Mouse (Mus musculus): Measurements from ENCODE around the gene Olfr1402.
A peak's percentile ranks its signal among the peaks of the same experiment; 100 is the strongest.

Gene Olfr1402

DNA sequence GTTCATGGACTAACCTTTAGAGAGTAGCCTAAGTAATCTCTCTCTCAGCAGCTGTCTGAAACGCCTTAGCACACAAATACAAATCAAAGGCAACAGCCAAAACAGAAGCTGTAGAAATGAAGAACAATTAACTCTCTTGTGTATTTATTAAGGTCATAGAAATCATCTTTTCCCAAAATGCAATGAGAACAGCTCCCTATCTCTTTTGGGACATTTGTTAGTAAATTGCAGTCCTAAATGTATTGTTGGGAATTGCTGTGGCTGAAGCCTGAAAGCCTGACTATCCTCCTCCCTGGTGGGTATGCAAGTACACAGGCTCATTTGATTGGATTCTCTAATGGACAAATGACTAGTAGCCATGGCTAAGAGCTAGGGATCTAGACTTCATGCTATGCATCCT, at the start of gene Olfr1402:
Olfr1402 (minus strand) TSS at position 101 of the 400 bp plus-strand sequence.
- DNase-seq (ENCODE audit: low spot score in 2 of 2): no peak

GRCm38 (mm10) chr3:97455286-97455685, 33.5 kb upstream of the Olfr1402 start:
- no peak for DNase-seq (ENCODE audit: low spot score in 2 of 2)

DNA sequence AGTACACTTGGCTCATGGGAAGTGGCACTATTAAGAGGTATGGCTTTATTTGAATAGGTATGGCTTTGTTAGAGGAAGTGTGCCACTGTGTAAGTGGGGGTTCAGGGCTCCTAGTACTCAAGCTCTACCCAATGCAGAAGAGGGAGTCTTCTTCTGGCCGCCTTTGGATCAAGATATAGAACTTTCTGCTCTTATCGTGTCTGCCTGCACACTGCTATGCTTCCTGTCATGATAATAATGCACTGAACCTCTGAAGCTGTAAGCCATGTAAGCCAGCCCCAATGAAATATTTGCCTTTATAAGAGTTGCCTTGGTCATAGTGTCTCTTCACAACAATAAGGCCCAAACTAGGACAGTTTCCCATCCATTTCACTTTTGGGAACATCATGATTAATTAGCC, 16.8 kb upstream of the Olfr1402 start:
- no peak for DNase-seq (ENCODE audit: low spot score in 2 of 2)

GRCm38 (mm10) chr3:97394289-97394688, 27.5 kb downstream of the Olfr1402 start:
- peak; percentile 3 to 4 for DNase-seq (ENCODE audit: low spot score in 2 of 2)

DNA sequence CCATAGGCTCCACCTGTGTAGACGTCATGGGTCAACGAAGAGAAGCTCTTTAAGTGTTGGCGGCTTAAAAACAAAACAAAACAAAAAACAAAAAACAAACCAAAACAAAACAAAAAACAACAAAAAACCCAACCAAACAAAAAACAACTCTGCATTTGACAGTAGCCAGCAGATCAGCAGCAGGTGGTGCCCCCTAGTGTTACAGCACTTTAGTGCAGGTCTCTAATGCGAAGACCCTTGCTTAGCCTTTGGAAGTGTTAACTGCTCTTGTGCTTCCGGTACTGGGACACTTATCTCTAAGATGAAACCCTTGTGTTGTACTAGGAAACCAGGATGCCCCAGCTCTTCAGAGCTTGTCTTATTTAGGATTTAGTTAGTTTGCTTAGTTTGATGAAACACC, 28.7 kb downstream of the Olfr1402 start:
- no peak for DNase-seq (ENCODE audit: low spot score in 2 of 2)

- DNase-seq (ENCODE audit: low spot score in 2 of 2): no peak
Measured at GRCm38 (mm10) chr3:97370382-97370781, 51.4 kb downstream of the Olfr1402 start.

DNA sequence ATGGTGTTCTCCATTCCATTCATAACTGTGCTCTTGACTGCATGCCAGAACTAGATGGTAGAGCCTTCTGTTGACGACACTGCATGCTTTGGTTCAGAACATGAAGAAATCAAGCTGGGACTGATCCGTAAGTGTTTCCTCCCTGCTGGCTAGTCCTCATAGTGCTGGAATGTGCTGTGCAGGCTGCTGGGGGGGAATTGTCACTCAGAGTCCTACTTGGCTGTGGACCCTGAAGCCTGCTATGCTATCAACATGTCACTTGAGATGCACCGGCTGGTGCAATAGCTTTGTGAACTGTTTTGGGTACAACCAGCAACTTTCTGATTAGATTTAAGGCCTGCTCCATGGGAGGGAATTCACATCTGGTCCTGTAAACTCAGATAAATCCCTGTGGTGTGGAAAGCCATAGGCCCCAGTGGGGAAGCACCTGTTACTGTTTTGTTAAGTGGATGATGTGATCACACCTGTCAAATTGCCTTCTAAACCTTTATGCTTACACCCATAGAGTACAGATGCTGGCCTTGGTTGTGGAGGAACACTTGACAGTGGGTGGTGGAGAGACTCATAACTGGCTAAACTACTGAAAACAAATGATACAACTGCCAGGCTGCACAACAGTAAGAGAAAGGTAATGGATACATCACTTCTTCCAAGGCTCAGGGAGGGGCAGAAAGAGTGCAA, 58.3 kb downstream of the Olfr1402 start:
- DNase-seq (ENCODE audit: low spot score in 2 of 2): peak in 1 of 2 experiments; percentile 5

DNA sequence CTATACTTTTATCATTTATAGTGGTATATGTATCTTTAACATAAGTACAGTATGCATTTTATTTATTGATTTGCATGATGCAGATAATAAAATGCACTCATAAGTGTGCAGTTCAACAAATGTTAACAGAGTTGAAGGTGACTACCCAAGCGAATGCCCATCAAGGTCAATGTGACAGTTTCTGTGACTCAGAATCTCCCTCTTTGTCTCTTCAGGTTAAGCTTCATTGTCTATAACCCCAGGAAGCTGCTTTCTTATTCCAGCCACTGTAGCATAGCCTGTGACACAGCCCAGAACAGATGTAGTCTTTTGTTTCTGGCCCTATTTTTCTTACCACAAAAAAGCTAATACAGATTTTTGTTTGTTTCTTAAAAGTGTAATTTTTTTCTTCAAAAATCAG, 63.4 kb downstream of the Olfr1402 start:
- DNase-seq (ENCODE audit: low spot score in 2 of 2): no peak

Data from spleen, postnatal 36 days (tissue).